Mouse (Mus musculus) adrenal gland, postnatal 10 days (tissue): ENCODE results near the gene Qser1. TPM values are rescaled to one million over a fixed set of nuclear protein-coding genes. Genes with fewer than 3 reads are reported as not detected.

Experiments used
- DNase-seq: peaks from one replicate; pipeline ENCODE4 v3.0.0; 2021; ENCODE audit warnings: mixed read lengths
- total RNA-seq, 2 experiments: library from RNA; stranded (reverse); gene quantifications; 2 replicates each; pipeline ENCODE4 v1.2.3; 2021

The Qser1 gene
- total RNA-seq, 2 experiments from 2014 or later: 18.9 to 24.9 TPM

- DNase-seq: peak; percentile 42
Measured at GRCm38 (mm10) chr2:104736241-104736640, 80.3 kb downstream of the Qser1 start.

GRCm38 (mm10) chr2:104732562-104733256 lies 83.9 kb downstream of the Qser1 start:
- no peak for DNase-seq

GRCm38 (mm10) chr2:104732033-104732444 lies 84.5 kb downstream of the Qser1 start:
- DNase-seq: no peak

- DNase-seq: no peak
Measured at GRCm38 (mm10) chr2:104727369-104727768, 89.2 kb downstream of the Qser1 start.

- DNase-seq: no peak
Measured at GRCm38 (mm10) chr2:104722021-104722420, 94.5 kb downstream of the Qser1 start.

GRCm38 (mm10) chr2:104717827-104718226 lies 98.7 kb downstream of the Qser1 start:
- DNase-seq: no peak

GRCm38 (mm10) chr2:104717231-104717735 lies 99.3 kb downstream of the Qser1 start:
- no peak for DNase-seq

GRCm38 (mm10) chr2:104716279-104716678 lies 100.3 kb downstream of the Qser1 start, which contains the start of gene Pin1rt1:
TSS of gene Pin1rt1 (minus strand) at chr2:104716379.
- no peak for DNase-seq

- DNase-seq: no peak
Measured at GRCm38 (mm10) chr2:104714254-104714691, 102.3 kb downstream of the Qser1 start.

- DNase-seq: no peak
Measured at GRCm38 (mm10) chr2:104712486-104712809, 104.1 kb downstream of the Qser1 start.

GRCm38 (mm10) chr2:104711585-104712485 lies 104.7 kb downstream of the Qser1 start, which contains the start of gene Tcp11l1:
TSS of gene Tcp11l1 (minus strand) at chr2:104712169.
- peak; percentile 77 for DNase-seq

GRCm38 (mm10) chr2:104710670-104711370 lies 105.7 kb downstream of the Qser1 start:
- no peak for DNase-seq

- no peak for DNase-seq
Measured at GRCm38 (mm10) chr2:104709786-104710337, 106.7 kb downstream of the Qser1 start.

Other genes with a start within 250 kb of the Qser1 start
- 10 to 100 TPM; 31.6 to 40.3 TPM for gene Cstf3, start 226.2 kb downstream of the Qser1 start, total RNA-seq
- 10 to 100 TPM in 1 of 2 experiments, 1 to 10 TPM in 1; 9.4 to 13.0 TPM for gene Tcp11l1, start 104.6 kb downstream of the Qser1 start, total RNA-seq
- not detected for gene Pin1rt1, start 100.4 kb downstream of the Qser1 start, total RNA-seq
- 1 to 10 TPM; 4.9 TPM for gene Depdc7, start 73.9 kb downstream of the Qser1 start, total RNA-seq
- gene Prrg4, start 33.1 kb upstream of the Qser1 start, total RNA-seq: 1 to 10 TPM; 2.1 to 4.6 TPM
- gene Ccdc73, start 51.0 kb upstream of the Qser1 start, total RNA-seq: 1 to 10 TPM; 5.5 to 8.2 TPM
- gene Eif3m, start 200.3 kb upstream of the Qser1 start, total RNA-seq: 100 to 1,000 TPM; 153 to 164 TPM